Mouse (Mus musculus): ENCODE results near the gene Gpat3.
A peak's percentile ranks its signal among the peaks of the same experiment; 100 is the strongest.

Gene Gpat3

DNA sequence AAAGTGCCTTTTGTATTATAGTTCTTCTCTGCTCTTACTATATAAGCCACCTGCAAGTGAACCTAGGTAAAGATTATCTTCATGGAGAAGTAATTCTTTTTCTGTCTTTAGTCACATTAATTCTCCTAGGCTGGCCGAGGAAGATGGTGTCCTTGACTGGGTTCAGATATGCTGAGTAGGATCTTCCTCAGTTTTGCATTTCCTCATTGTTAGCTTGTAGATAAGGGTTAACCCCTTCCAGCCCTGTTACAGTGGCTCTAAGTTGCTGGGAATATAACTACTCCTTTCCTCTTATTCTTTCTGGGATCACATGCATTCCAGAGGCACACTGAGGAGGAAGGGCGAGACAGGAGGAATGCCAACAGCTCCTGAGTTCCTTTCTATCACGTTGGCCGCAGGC, 15.6 kb downstream of the Gpat3 start:
- no peak for DNase-seq (ENCODE audit: low read depth, low spot score)

DNA sequence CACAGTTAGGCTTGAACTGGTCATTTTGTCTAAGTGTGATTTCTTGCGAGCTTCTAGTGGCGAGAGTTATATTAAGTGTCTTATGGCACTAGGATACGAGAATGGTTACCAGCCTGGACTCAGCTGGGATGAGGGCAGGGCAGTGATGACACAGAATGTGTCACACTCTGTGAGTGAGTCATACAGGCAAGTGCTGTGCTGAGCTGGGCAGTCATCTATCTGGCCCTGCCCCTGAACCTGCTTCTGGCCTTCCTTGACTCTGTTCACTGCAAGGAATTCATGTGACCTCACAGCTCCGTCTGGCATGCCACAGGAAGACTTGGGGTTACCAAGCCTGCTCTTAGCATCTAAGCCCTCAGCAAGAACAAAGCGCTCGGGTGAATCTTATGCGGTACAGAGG, 16.3 kb downstream of the Gpat3 start:
- DNase-seq (ENCODE audit: low read depth, low spot score), result no peak

GRCm38 (mm10) chr5:100863091-100863490, 17.6 kb downstream of the Gpat3 start:
- DNase-seq (ENCODE audit: low read depth, low spot score), result no peak

- no peak for DNase-seq (ENCODE audit: low read depth, low spot score)
Measured at GRCm38 (mm10) chr5:100864438-100864837, 18.9 kb downstream of the Gpat3 start.

DNA sequence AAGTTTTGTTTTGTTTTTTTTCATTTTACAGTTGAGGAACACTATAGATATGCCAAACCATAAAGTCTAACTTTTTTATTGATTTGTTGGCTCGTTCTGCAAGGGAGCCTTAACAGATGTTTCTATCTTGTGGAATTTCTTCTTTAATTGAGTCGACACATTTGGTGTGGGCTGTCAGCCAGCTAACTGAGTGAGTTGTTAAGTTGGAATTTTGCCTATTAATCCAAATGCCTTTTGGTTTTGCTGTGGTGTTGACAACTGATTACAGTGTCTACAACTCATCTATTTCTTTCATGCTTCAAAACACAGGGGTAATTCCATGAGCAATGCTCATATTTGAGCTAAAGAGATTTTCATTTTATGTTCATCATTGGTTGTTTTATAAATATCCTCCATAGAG, 20.7 kb downstream of the Gpat3 start:
- DNase-seq (ENCODE audit: low read depth, low spot score), result no peak

GRCm38 (mm10) chr5:100869197-100869895, 23.8 kb downstream of the Gpat3 start:
- no peak for DNase-seq (ENCODE audit: low read depth, low spot score)

DNA sequence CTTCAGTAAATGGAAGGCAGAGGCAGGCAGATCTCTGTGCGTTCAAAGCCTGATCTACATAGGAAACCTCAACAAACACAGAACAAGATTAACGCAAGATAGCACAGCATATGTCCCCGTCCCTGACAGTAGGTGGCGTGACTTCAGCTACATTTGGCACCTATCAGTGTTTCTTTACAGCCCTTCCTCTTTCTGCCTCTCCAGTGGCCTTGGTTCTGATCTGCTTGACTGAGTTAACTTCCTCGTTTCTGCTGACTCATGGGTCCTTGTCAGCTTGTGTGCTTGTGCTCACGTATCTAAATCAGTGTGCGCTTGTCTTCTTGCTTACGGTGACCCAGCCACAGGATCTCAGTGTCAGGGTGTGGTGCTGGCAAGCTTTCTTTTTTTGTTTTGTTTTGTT, 26.5 kb downstream of the Gpat3 start:
- DNase-seq (ENCODE audit: low read depth, low spot score), result no peak

DNA sequence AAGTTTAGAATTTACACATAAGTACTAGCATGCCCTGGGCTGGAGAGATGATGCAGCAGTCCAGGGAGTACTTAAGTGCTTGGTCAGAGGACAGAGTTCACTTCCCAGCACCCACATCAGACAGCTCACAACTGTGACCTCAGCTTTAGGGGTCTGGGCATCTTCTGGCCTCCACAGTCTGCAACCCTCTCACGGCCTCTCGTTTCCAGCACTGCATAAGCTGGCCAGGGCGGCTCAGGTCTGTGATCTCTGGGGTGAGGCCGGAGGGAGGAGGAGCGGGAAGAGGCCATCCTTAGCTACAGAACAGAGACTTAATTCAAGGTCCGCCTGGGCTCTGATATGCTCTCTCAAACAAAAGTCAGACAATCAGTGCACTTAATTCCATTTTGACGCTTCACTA, 29.2 kb downstream of the Gpat3 start:
- DNase-seq (ENCODE audit: low read depth, low spot score), result no peak

DNA sequence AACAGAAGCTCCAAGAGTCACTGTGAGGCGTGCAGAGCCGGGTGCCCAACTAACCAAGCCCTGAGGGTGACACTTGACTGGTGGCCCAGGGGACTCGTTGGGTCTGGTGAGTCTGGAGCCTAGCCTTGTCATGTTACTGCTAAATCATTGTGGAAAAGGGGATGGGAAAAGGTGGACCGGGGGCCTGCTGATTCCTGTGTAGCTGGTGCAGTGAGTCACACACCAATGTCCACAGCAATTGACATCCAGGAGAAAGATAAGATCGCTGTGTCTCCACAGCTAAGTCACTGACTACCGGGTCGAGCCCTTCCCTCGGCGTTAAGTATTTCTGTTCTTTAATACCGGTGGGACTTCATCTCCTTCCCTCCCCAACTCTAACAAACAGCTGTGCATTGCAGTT, 29.7 kb downstream of the Gpat3 start:
- DNase-seq (ENCODE audit: low read depth, low spot score), result no peak

DNA sequence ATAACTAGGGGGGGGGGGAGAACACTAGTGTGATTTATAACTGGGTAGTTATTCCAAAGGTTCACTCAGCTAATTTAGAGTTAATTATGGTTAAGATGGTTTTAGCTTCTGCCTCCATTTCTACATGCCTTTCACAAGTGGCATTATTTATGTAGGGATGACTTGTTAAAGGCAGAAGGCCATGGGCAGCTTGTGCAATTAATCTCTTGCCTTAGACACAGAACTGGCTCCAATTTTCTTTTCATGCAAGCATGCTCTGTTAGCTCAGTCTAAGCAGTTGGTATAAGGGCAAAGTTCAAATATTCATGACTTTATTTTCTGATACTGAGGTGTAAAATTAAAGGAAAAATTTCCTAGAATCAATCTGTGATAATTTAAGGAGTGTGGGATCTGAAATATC, 31.5 kb downstream of the Gpat3 start:
- no peak for DNase-seq (ENCODE audit: low read depth, low spot score)

GRCm38 (mm10) chr5:100885216-100885615, 39.7 kb downstream of the Gpat3 start:
- DNase-seq (ENCODE audit: low read depth, low spot score), result no peak

- DNase-seq (ENCODE audit: low read depth, low spot score), result no peak
Measured at GRCm38 (mm10) chr5:100886331-100886988, 40.9 kb downstream of the Gpat3 start.

- DNase-seq (ENCODE audit: low read depth, low spot score), result no peak
Measured at GRCm38 (mm10) chr5:100896199-100896598, 50.7 kb downstream of the Gpat3 start.

DNA sequence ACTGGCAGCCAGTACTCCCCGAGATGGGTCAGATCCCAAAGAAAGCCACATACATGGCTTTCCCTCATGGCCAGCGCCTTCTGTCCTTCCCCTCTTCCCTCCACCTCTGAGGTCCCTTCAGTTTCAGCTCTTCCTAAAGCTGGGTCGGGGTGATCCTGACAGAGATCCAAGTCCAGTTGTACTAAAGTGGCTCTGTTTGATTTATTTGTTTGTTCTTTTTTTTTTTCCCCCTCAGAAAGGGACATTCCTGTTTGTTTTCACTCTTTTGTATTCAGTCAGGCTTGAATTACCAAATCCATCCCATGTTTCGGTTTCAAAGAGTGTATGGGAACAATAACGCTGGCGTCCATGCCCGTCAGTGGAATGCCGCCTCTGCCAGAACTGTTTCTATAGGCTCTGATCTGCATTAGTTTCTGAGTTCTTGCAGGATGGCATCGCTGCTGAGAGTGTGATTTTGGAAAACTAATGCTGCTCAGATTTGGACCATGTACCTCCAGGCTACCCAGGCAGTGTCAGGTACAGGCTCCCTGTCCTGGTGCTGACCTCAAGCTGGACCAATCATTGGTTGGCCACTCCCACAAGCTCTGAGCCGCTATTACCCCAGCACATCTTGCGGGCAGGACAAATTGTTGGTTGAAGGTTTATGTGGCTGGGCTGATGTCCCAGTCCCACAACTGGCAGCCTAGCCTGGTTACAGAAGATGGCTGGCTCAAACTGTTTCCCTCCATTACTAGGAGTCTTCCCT, 54.4 kb downstream of the Gpat3 start:
- no peak for DNase-seq (ENCODE audit: low read depth, low spot score)

- DNase-seq (ENCODE audit: low read depth, low spot score), result no peak
Measured at GRCm38 (mm10) chr5:100901046-100901445, 55.5 kb downstream of the Gpat3 start.

GRCm38 (mm10) chr5:100908478-100908877, 63.0 kb downstream of the Gpat3 start:
- no peak for DNase-seq (ENCODE audit: low read depth, low spot score)

- no peak for DNase-seq (ENCODE audit: low read depth, low spot score)
Measured at GRCm38 (mm10) chr5:100908901-100909300, 63.4 kb downstream of the Gpat3 start.

DNA sequence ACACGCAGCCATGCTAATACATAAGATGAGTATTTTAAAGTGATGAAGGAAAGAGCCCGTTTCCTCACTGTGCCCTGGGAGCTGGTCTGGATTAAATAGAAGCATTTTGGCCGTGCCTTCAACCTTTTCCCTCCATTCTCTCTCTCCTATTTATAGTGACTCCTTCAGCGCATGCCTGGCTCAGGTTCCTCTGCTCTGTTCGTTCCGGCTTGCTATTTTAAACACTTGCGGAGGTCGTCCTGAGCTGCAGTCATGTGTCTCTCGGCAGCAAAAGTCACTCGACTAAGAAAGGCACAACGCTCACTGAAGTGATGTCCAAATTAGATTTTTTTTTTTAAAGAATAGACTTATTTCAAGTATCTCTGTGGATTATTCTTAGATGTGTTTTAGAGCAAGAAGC, 64.2 kb downstream of the Gpat3 start:
- DNase-seq (ENCODE audit: low read depth, low spot score), result peak; percentile 47

GRCm38 (mm10) chr5:100911502-100912097, 66.1 kb downstream of the Gpat3 start:
- DNase-seq (ENCODE audit: low read depth, low spot score), result no peak

- DNase-seq (ENCODE audit: low read depth, low spot score), result no peak
Measured at GRCm38 (mm10) chr5:100912366-100912765, 66.9 kb downstream of the Gpat3 start.

DNA sequence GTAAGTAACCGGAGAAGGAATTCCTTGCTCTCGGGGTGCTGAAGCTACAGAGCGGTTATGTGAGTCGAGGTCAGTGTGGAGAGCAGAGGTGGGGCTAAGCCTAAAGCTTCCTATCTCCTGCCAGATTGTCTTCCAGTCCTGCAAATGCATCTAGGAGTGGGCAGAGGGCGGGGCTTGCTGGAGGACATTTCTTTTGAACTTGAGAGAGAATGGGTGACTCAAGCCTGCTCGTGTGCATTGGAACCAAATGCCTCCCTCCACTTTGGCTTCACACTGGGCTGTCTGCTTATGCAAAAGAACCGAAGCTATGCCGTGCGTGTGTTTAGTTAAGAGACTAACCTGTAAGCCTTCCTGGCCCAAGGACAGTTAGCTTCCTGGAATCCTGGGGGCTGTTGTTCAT, 67.8 kb downstream of the Gpat3 start:
- no peak for DNase-seq (ENCODE audit: low read depth, low spot score)

- DNase-seq (ENCODE audit: low read depth, low spot score), result peak; percentile 28
Measured at GRCm38 (mm10) chr5:100914989-100915388, 69.5 kb downstream of the Gpat3 start.
